Mouse (Mus musculus): ENCODE results near the gene Lrrc45. TPM values are rescaled to one million over a fixed set of nuclear protein-coding genes. Genes with fewer than 3 reads are reported as not detected.
"Not testable (repeated sequence)": the region's sequence is repeated elsewhere in the genome, so short reads cannot be mapped to it uniquely, and the experiment has no call there.

Lrrc45 gene
- 67.9 and 73.1 TPM in 2 replicates for polyA plus RNA-seq (2015; fragmentation: Nextera tagmentation; extraction: Ambion mirVana)

DNA sequence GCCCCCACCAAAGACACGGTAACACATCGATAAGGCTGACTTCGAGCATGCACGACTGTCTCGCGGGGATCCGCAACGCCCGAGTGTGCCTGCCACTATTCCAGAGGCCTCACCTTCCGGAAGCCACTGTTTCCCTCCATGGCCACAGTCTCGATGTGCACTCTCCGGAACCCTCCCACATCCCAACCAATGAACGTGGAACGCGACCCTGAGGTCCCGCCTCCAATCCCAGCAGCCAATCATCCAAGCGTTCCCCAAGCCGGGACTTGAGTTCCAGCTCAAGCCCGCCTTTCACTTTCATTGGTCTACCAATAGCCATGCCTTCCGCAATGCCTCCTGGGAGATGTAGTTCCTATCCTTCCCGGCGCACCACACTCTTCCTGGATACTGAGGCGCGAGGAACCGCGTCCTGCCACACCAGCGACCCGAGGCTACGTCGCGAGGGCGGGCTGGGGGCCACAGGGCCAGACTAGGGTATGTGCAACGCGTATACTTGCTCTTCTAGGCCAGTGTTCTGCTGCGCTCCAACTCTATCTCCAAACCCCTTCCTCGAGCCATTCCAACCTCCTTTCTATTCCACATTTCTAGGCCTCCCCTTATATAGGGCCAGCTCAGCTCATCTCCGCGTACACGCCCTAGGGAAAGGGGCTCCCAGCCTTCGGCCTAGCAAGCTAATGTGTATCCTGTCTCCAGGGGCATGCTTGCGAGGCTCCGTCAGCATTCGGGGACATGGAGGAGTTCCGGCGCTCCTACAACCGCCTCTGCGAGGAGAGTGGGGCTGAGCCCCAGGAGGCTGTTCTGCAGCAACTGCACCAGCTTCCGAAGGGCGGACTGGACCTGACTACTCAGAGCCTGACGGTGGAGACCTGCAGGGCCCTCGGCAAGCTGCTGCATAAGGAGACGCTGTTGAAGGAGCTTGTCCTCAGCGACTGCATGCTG lies at the start of gene Lrrc45, which contains the start of gene Cenpx:
Gene Lrrc45 (plus strand): TSS at position 346 of the 939 bp plus-strand sequence.
Gene Cenpx (minus strand): TSS at position 159 of the 939 bp plus-strand sequence.
- H3K27me3 ChIP-seq: no peaks in the 10 kb centered on the region
- peak; percentile 97 for ATAC-seq (ENCODE audit: low FRiP score)
- peak within 1 kb of the TSS; percentile 63 for H3K4me3 ChIP-seq
- no peaks in the 10 kb centered on the region for H3K9me3 ChIP-seq
- WGBS: 2% methylated on average over 53 of the region's 53 CpGs
- H3K27ac ChIP-seq: peak within 1 kb of the TSS; percentile 84
- H3K4me2 ChIP-seq: peak within 1 kb of the TSS; percentile 99
- peaks cover 55% of the 10 kb centered on the region for H3K36me3 ChIP-seq
- H3K4me1 ChIP-seq (replicated peaks): peaks cover 34% of the 10 kb centered on the region
- peak within 1 kb of the TSS; percentile 86 for H3K9ac ChIP-seq

GRCm38 (mm10) chr11:120665406-120665805 lies 48.3 kb upstream of the Lrrc45 start:
- WGBS: 68% methylated on average over 3 of the region's 3 CpGs
- Histone ChIP-seq H3K4me1 (replicated peaks) (peaks cover 9% of the 10 kb centered on the region), H3K4me3 (no peak overlapping the region), H3K36me3 (no peaks in the 10 kb centered on the region), H3K9ac (no peak overlapping the region), H3K4me2 (no peak overlapping the region), H3K27ac (no peak overlapping the region), H3K27me3 (peaks cover 51% of the 10 kb centered on the region), H3K9me3 (no peaks in the 10 kb centered on the region)
- no peak for ATAC-seq (ENCODE audit: low FRiP score)

DNA sequence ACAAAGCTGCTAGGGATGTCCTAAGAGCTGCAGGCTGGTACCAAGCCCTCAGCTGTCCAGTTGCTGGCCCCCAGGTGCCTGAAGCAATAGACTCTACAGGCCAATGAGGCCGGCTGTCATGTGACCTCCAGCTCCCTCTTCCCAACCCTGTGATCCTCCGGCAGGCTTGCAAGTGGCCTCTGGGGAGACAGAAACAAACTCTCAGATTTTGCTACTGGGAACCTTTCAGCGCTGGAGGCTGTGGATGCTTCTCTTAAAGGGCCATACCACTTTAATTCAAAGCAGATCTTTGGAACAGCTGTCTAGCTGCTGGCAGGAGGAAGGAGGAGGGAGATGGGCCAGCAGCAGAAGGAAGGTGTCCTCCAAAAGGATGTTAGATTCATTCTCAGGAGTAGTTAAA lies 47.1 kb upstream of the Lrrc45 start:
- no peaks in the 10 kb centered on the region for H3K36me3 ChIP-seq
- ATAC-seq (ENCODE audit: low FRiP score): no peak
- H3K4me3 ChIP-seq: no peak overlapping the region
- no peaks in the 10 kb centered on the region; the same call in 1 of the 2 replicates for H3K4me1 ChIP-seq (replicated peaks)
- H3K27ac ChIP-seq: no peak overlapping the region
- peaks cover 39% of the 10 kb centered on the region for H3K27me3 ChIP-seq
- 0 out of 2 replicates have a peak overlapping the region, but pooled peaks have one; percentile 43 for H3K9ac ChIP-seq
- no peak overlapping the region for H3K4me2 ChIP-seq
- 7% methylated on average over 3 of the region's 3 CpGs for WGBS
- H3K9me3 ChIP-seq: no peaks in the 10 kb centered on the region

DNA sequence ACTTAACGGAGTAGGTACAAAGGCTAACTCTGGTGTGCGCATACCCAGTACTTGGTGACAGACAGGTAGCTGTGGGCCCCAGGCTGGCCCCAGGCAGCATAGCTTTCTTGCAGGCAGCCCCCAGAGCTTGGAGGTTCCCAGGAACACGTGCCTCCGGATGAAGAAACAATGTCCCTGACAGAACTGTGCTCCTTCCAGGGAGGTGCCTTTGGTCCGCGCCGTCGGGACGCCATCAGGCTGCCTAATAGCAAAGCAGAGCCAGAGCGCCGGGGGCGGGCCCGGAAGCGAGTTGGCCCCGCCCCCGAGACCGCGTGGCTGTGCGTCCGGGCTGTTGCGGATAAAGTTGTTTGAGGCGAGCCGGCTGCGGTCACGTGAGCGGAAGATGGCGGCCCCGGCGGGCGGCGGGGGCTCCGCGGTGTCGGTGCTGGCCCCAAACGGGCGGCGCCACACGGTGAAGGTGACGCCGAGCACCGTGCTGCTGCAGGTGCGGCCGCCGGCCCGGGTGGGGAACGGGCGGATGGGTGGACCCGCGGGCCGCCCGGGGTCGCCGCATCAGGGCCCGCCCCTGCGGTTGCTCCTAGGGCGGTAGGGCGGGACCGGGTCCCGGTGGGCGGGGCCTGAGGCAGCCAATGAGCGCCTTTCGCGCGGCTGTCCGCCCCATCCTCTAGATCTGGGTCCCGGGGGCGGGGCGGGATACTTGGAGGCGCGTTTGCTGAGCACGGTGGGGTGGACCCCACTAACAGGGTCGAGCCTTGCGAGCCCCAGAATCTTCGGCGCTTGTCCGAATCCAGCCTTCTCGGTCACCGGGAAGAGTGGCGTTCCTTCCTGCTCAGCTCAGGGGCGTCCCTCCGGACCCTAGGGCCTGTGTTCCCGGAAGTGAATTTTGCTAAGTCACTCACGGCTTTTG lies 40.8 kb upstream of the Lrrc45 start, which contains the start of gene Aspscr1:
Gene Aspscr1 (plus strand): TSS at position 287 of the 907 bp plus-strand sequence.
- Histone ChIP-seq H3K36me3 (peaks cover 20% of the 10 kb centered on the region), H3K4me2 (peak within 1 kb of the TSS; percentile 87), H3K4me3 (peak within 1 kb of the TSS; percentile 63), H3K27me3 (no peaks in the 10 kb centered on the region), H3K27ac (peak within 1 kb of the TSS; percentile 90), H3K9me3 (no peaks in the 10 kb centered on the region), H3K9ac (peak within 1 kb of the TSS; percentile 80), H3K4me1 (replicated peaks) (peaks cover 26% of the 10 kb centered on the region)
- ATAC-seq (ENCODE audit: low FRiP score): peak; percentile 97
- 1% methylated on average over 83 of the region's 83 CpGs for WGBS

DNA sequence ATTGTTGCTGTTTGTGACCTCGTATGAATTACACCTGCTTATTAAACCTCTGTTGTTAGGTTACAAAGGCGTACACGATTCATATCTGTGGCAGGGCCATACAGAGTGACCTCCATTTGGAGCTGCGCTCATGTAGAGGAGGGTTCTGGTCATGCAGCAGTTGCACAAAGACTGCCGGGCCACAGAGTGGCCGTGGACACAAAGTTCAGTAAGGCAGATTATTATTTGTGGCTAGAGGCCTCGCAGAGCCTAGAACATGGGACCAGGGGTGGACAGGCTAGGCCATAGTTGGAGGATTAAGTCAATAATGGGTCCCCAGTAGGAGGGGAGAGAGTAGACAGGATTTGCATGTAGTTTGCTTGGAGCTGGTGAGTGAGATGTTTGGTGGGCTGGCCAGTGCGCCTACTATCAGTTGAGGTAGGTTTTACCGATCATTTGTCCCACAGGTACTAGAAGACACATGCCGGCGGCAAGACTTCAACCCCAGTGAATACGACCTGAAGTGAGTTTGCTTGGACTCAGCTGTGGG lies 40.1 kb upstream of the Lrrc45 start:
- Histone ChIP-seq H3K36me3 (peaks cover 27% of the 10 kb centered on the region), H3K4me2 (peak overlapping the region; percentile 87), H3K4me3 (peak overlapping the region; percentile 63), H3K9ac (peak overlapping the region; percentile 80), H3K27me3 (no peaks in the 10 kb centered on the region), H3K4me1 (replicated peaks) (peaks cover 26% of the 10 kb centered on the region), H3K27ac (peak overlapping the region; percentile 90), H3K9me3 (no peaks in the 10 kb centered on the region)
- WGBS: 39% methylated on average over 12 of the region's 12 CpGs
- 0 out of 2 replicates have a peak, but pooled peaks have one; percentile 4 for ATAC-seq (ENCODE audit: low FRiP score)

DNA sequence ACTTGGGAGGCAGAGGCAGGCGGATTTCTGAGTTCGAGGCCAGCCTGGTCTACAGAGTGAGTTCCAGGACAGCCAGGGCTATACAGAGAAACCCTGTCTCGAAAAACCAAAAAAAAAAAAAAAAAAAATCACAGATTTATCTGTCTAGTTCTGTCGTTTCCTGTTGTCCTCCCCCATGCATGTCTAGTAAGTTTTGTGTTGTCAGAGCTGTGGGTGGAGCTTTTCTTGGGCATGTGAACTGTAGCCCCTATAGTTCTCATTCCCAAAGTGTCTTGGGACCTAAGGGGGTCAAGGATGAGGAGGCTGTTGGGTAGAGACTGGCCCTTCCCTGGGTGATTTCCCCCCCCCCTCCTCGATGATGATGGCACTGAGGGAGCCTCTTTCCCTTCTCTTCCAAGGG lies 37.9 kb upstream of the Lrrc45 start:
- WGBS: 92% methylated on average over 5 of the region's 5 CpGs
- not testable (repeated sequence) for H3K27me3 ChIP-seq; ATAC-seq (ENCODE audit: low FRiP score); H3K4me3 ChIP-seq; H3K9me3 ChIP-seq; H3K4me2 ChIP-seq; H3K27ac ChIP-seq
- Histone ChIP-seq H3K4me1 (replicated peaks) (peaks cover 26% of the 10 kb centered on the region), H3K9ac (peak overlapping the region; percentile 24; the same call in 1 of the 2 replicates), H3K36me3 (peaks cover 49% of the 10 kb centered on the region)

GRCm38 (mm10) chr11:120676951-120677350 lies 36.8 kb upstream of the Lrrc45 start:
- Histone ChIP-seq H3K9me3 (no peaks in the 10 kb centered on the region), H3K4me1 (replicated peaks) (peaks cover 26% of the 10 kb centered on the region), H3K4me2 (no peak overlapping the region), H3K4me3 (no peak overlapping the region), H3K27me3 (no peaks in the 10 kb centered on the region), H3K27ac (no peak overlapping the region), H3K36me3 (peaks cover 56% of the 10 kb centered on the region), H3K9ac (peak overlapping the region; percentile 6; the same call in 1 of the 2 replicates)
- 100% methylated on average over 4 of the region's 4 CpGs for WGBS
- ATAC-seq (ENCODE audit: low FRiP score): no peak

DNA sequence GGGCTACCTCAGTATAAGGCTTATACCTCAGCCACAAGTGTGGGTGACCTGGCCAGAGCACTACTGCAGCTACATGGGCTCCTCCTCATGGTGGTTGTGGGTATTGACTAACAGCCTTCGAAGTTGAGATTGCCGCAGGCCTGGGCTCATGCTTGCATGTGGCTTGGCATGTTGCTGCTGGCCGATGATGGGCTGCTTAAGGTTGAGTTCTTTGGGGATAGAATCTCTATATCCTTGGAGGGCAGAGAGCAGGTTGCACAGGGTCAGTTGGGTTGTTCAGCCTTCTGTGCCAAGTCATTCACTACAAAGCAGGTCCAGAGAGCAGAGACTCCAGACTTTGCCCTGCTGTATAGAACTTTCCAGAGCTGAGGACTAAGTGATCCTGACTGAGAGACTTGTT lies 33.8 kb upstream of the Lrrc45 start:
- Histone ChIP-seq H3K4me1 (replicated peaks) (peaks cover 12% of the 10 kb centered on the region), H3K27me3 (no peaks in the 10 kb centered on the region), H3K9ac (no peak overlapping the region), H3K9me3 (no peaks in the 10 kb centered on the region), H3K27ac (no peak overlapping the region), H3K36me3 (peaks cover 85% of the 10 kb centered on the region), H3K4me2 (no peak overlapping the region), H3K4me3 (no peak overlapping the region)
- 77% methylated on average over 3 of the region's 3 CpGs for WGBS
- ATAC-seq (ENCODE audit: low FRiP score): no peak

DNA sequence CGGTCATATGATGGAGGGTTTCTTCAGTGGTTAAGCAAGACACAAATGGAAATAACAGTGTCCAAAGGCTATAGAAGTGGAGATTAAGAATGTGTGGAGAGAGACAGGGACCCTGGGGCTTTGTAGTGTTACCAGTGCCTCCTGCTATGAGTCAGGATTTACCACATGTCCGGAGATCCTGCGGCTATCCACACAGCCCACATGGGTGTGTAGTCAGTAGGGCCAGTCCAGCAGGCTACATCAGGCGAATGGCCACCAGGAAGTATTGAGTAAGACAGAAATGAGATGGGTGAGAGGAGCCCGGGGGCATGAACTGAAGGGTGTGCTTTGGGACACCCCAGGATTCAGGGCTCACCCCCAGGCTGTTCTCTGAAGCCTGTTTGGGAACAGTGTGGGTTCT lies 31.0 kb upstream of the Lrrc45 start:
- ATAC-seq (ENCODE audit: low FRiP score): no peak
- Histone ChIP-seq H3K4me1 (replicated peaks) (no peaks in the 10 kb centered on the region), H3K4me2 (no peak overlapping the region), H3K9me3 (no peaks in the 10 kb centered on the region), H3K36me3 (peaks cover 87% of the 10 kb centered on the region), H3K27me3 (no peaks in the 10 kb centered on the region), H3K9ac (no peak overlapping the region), H3K4me3 (no peak overlapping the region), H3K27ac (no peak overlapping the region)
- 94% methylated on average over 5 of the region's 5 CpGs for WGBS

- Histone ChIP-seq H3K4me1 (replicated peaks) (no peaks in the 10 kb centered on the region), H3K27me3 (no peaks in the 10 kb centered on the region), H3K9me3 (no peaks in the 10 kb centered on the region), H3K4me3 (no peak overlapping the region), H3K27ac (no peak overlapping the region), H3K4me2 (no peak overlapping the region), H3K36me3 (peaks cover 87% of the 10 kb centered on the region), H3K9ac (no peak overlapping the region)
- 89% methylated on average over 3 of the region's 3 CpGs for WGBS
- no peak for ATAC-seq (ENCODE audit: low FRiP score)
These were observed 30.2 kb upstream of the Lrrc45 start for GRCm38 (mm10) chr11:120683536-120683935.

- Histone ChIP-seq H3K9ac (no peak overlapping the region), H3K27ac (no peak overlapping the region), H3K4me3 (no peak overlapping the region), H3K4me2 (no peak overlapping the region), H3K9me3 (no peaks in the 10 kb centered on the region), H3K27me3 (no peaks in the 10 kb centered on the region), H3K36me3 (peaks cover 87% of the 10 kb centered on the region), H3K4me1 (replicated peaks) (no peaks in the 10 kb centered on the region)
- ATAC-seq (ENCODE audit: low FRiP score): no peak
- WGBS: 95% methylated on average over 2 of the region's 2 CpGs
These were observed 29.6 kb upstream of the Lrrc45 start for GRCm38 (mm10) chr11:120684086-120684485.

Data from hindbrain, embryonic 13.5 days (tissue).